Mouse (Mus musculus): ENCODE results near the gene Brip1. TPM values are rescaled to one million over a fixed set of nuclear protein-coding genes. Genes with fewer than 3 reads are reported as not detected.

Gene Brip1
- polyA plus RNA-seq, 1 experiment from 2014 or later: 7.7 TPM

DNA sequence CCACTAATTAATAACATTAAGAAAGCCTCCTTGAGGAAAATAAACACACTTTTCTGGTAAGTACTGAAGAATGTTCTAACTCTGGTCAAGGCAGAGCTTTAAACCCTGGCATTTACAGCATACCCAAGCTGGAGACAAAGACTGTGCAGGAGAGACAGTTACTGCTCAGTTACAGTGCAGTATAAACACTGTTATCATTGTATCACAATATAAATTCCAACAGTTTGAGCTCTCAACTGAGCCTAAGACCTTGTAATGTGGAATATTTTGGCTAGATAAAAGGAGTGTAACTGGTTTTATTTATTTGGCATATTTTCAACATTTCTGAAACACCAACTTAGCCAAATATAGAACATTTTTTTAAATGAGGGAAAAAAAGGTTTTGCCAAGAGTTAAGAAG, 112.2 kb downstream of the Brip1 start:
- Histone ChIP-seq H3K4me3 (ENCODE audit: low read depth, low read length) (no peak overlapping the region), H3K4me1 (ENCODE audit: control insufficient read depth, insufficient read depth, low read length) (no peaks in the 10 kb centered on the region), H3K27ac (replicated peaks; ENCODE audit: low read depth, low read length) (no peak overlapping the region), H3K9ac (ENCODE audit: low read depth, low read length) (no peak overlapping the region), H3K9me3 (ENCODE audit: control insufficient read depth, low read length) (no peaks in the 10 kb centered on the region), H3K4me2 (ENCODE audit: low read depth, low read length) (no peak overlapping the region), H3K27me3 (replicated peaks; ENCODE audit: control insufficient read depth, insufficient read depth, low read length) (no peaks in the 10 kb centered on the region), H3K36me3 (ENCODE audit: control insufficient read depth, insufficient read depth, low read length) (no peaks in the 10 kb centered on the region)
- no peak for ATAC-seq (ENCODE audit: low read depth)
- DNase-seq (ENCODE audit: low spot score): peak; percentile 3

DNA sequence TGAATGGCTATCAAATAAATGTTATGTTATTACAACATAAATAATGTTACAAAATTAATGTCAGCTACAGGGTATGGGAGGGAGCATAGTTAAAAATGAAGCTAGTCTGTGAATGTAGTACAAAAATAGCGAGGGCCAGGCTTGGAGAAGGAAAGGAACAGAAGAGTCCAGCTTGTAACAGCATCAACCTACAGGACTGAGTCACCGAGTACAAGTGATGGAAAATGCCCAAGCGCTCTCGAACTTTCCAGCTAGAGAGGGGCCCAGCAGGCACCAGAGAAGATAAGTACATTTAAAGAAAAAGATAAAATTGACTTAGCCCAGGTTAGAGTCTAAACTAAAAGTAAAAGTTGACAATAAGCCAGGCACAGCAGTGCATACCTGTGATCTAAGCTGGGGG, 116.5 kb downstream of the Brip1 start:
- Histone ChIP-seq H3K4me3 (ENCODE audit: low read depth, low read length) (no peak overlapping the region), H3K4me2 (ENCODE audit: low read depth, low read length) (no peak overlapping the region), H3K36me3 (ENCODE audit: control insufficient read depth, insufficient read depth, low read length) (no peaks in the 10 kb centered on the region), H3K4me1 (ENCODE audit: control insufficient read depth, insufficient read depth, low read length) (no peaks in the 10 kb centered on the region), H3K9me3 (ENCODE audit: control insufficient read depth, low read length) (no peaks in the 10 kb centered on the region), H3K27me3 (replicated peaks; ENCODE audit: control insufficient read depth, insufficient read depth, low read length) (no peaks in the 10 kb centered on the region), H3K9ac (ENCODE audit: low read depth, low read length) (no peak overlapping the region), H3K27ac (replicated peaks; ENCODE audit: low read depth, low read length) (no peak overlapping the region)
- WGBS: 84% methylated on average over 4 of the region's 4 CpGs
- DNase-seq (ENCODE audit: low spot score) (no peak), ATAC-seq (ENCODE audit: low read depth) (no peak)

DNA sequence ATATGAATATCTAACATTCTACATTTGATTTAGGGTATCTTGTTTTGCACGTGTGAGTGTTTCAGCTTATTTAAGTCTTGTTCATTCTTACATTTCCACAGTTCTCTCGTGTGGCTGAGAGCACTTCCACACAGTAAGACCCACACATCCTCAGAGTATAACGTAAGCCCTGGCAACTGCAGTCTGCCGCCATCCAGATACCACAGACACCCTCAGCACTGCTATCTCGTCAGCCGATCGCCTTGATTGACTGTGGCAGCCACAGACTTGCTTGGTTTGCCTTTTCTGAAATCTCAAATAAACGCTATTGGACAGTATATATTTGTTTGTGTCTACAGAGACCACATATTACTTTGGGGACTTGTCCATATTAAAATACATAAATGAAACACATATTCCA, 123.0 kb downstream of the Brip1 start:
- DNase-seq (ENCODE audit: low spot score) (no peak), ATAC-seq (ENCODE audit: low read depth) (no peak)
- WGBS: 84% methylated on average over 8 of the region's 8 CpGs
- H3K9ac ChIP-seq (ENCODE audit: low read depth, low read length): no peak overlapping the region
- H3K36me3 ChIP-seq (ENCODE audit: control insufficient read depth, insufficient read depth, low read length): 0 out of 2 replicates have a peak, but pooled peaks cover 7% of the 10 kb centered on the region
- no peaks in the 10 kb centered on the region for H3K9me3 ChIP-seq (ENCODE audit: control insufficient read depth, low read length)
- no peak overlapping the region for H3K4me3 ChIP-seq (ENCODE audit: low read depth, low read length)
- no peaks in the 10 kb centered on the region for H3K27me3 ChIP-seq (replicated peaks; ENCODE audit: control insufficient read depth, insufficient read depth, low read length)
- no peaks in the 10 kb centered on the region for H3K4me1 ChIP-seq (ENCODE audit: control insufficient read depth, insufficient read depth, low read length)
- H3K4me2 ChIP-seq (ENCODE audit: low read depth, low read length): no peak overlapping the region
- no peak overlapping the region for H3K27ac ChIP-seq (replicated peaks; ENCODE audit: low read depth, low read length)

GRCm38 (mm10) chr11:86076966-86077365, 124.0 kb downstream of the Brip1 start:
- H3K4me3 ChIP-seq (ENCODE audit: low read depth, low read length): no peak overlapping the region
- 87% methylated on average over 7 of the region's 7 CpGs for WGBS
- no peak for ATAC-seq (ENCODE audit: low read depth)
- H3K9me3 ChIP-seq (ENCODE audit: control insufficient read depth, low read length): no peaks in the 10 kb centered on the region
- H3K27ac ChIP-seq (replicated peaks; ENCODE audit: low read depth, low read length): no peak overlapping the region
- H3K36me3 ChIP-seq (ENCODE audit: control insufficient read depth, insufficient read depth, low read length): 0 out of 2 replicates have a peak, but pooled peaks cover 7% of the 10 kb centered on the region
- no peak overlapping the region for H3K9ac ChIP-seq (ENCODE audit: low read depth, low read length)
- DNase-seq (ENCODE audit: low spot score): no peak
- H3K4me1 ChIP-seq (ENCODE audit: control insufficient read depth, insufficient read depth, low read length): no peaks in the 10 kb centered on the region
- no peak overlapping the region for H3K4me2 ChIP-seq (ENCODE audit: low read depth, low read length)
- H3K27me3 ChIP-seq (replicated peaks; ENCODE audit: control insufficient read depth, insufficient read depth, low read length): no peaks in the 10 kb centered on the region

DNA sequence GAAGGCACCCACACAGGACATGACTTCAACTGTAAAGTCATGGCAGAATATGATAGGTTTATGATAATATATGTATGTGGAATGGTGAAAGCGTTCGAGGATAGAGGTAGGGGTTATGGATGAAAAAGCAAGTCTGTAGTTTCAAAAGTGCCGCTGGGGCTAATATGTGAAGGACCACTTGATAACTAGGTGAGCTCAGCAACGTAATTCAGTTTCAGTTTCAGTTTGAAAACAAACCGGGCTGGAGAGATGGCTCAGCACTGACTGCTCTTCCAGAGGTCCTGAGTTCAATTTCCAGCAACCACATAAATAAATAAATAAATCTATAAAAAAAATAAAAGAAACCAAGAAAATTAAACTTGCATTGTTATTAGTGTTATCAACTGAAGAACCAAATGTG, 124.6 kb downstream of the Brip1 start:
- Histone ChIP-seq H3K4me3 (ENCODE audit: low read depth, low read length) (no peak overlapping the region), H3K9ac (ENCODE audit: low read depth, low read length) (no peak overlapping the region), H3K27ac (replicated peaks; ENCODE audit: low read depth, low read length) (no peak overlapping the region), H3K4me2 (ENCODE audit: low read depth, low read length) (no peak overlapping the region), H3K4me1 (ENCODE audit: control insufficient read depth, insufficient read depth, low read length) (no peaks in the 10 kb centered on the region), H3K36me3 (ENCODE audit: control insufficient read depth, insufficient read depth, low read length) (0 out of 2 replicates have a peak, but pooled peaks cover 7% of the 10 kb centered on the region), H3K27me3 (replicated peaks; ENCODE audit: control insufficient read depth, insufficient read depth, low read length) (no peaks in the 10 kb centered on the region), H3K9me3 (ENCODE audit: control insufficient read depth, low read length) (no peaks in the 10 kb centered on the region)
- ATAC-seq (ENCODE audit: low read depth) (no peak), DNase-seq (ENCODE audit: low spot score) (no peak)
- 95% methylated on average over 5 of the region's 5 CpGs for WGBS

DNA sequence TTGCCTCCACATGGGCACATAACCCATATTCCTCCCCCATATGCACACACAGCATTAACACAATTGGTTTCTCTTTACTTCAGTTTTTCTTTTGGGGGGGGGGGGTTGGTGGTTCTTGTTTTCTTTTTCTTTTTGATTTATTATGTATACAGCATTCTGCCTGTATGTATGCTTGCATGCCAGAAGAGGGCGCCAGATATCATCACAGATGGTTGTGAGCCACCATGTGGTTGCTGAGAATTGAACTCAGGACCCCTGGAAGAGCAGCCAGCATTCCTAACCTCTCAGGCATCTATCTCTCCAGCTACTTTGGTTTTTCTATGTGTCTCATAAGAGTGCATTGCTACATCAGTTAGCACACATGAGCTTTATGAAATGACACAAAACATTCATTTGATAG, 125.6 kb downstream of the Brip1 start:
- no peak overlapping the region for H3K9ac ChIP-seq (ENCODE audit: low read depth, low read length)
- no peak overlapping the region for H3K4me2 ChIP-seq (ENCODE audit: low read depth, low read length)
- no peaks in the 10 kb centered on the region for H3K27me3 ChIP-seq (replicated peaks; ENCODE audit: control insufficient read depth, insufficient read depth, low read length)
- no peak for DNase-seq (ENCODE audit: low spot score)
- no peaks in the 10 kb centered on the region for H3K9me3 ChIP-seq (ENCODE audit: control insufficient read depth, low read length)
- no peak for ATAC-seq (ENCODE audit: low read depth)
- H3K27ac ChIP-seq (replicated peaks; ENCODE audit: low read depth, low read length): no peak overlapping the region
- no peaks in the 10 kb centered on the region for H3K4me1 ChIP-seq (ENCODE audit: control insufficient read depth, insufficient read depth, low read length)
- H3K4me3 ChIP-seq (ENCODE audit: low read depth, low read length): no peak overlapping the region
- 77% methylated on average over 1 of the region's 1 CpGs for WGBS
- H3K36me3 ChIP-seq (ENCODE audit: control insufficient read depth, insufficient read depth, low read length): 0 out of 2 replicates have a peak, but pooled peaks cover 7% of the 10 kb centered on the region

DNA sequence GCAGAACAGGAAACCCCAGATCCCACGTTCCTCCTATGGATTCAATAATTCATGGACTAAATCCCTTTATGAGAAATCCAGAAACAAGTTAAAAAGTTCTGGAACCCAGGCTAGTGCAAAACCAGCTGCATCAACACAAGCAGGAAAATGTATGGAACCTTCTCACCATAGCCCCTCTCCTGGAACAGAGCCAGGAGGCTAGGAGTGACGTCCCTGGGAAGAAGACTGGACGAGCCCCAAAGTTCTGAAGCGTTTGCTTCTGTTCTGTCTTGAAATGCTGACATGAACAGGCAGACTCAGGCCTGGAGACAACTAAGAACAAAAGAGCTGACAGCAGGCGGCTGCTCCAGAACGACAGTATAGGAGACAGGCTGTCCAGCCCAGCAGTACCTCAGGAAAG, 132.3 kb downstream of the Brip1 start:
- Histone ChIP-seq H3K4me1 (ENCODE audit: control insufficient read depth, insufficient read depth, low read length) (no peaks in the 10 kb centered on the region), H3K27ac (replicated peaks; ENCODE audit: low read depth, low read length) (no peak overlapping the region), H3K4me2 (ENCODE audit: low read depth, low read length) (no peak overlapping the region), H3K27me3 (replicated peaks; ENCODE audit: control insufficient read depth, insufficient read depth, low read length) (no peaks in the 10 kb centered on the region), H3K9ac (ENCODE audit: low read depth, low read length) (no peak overlapping the region), H3K4me3 (ENCODE audit: low read depth, low read length) (no peak overlapping the region), H3K9me3 (ENCODE audit: control insufficient read depth, low read length) (no peaks in the 10 kb centered on the region), H3K36me3 (ENCODE audit: control insufficient read depth, insufficient read depth, low read length) (0 out of 2 replicates have a peak, but pooled peaks cover 7% of the 10 kb centered on the region)
- ATAC-seq (ENCODE audit: low read depth) (no peak), DNase-seq (ENCODE audit: low spot score) (peak; percentile 13)
- WGBS: 62% methylated on average over 6 of the region's 6 CpGs

GRCm38 (mm10) chr11:86067154-86067553, 133.8 kb downstream of the Brip1 start:
- DNase-seq (ENCODE audit: low spot score): peak; percentile 77
- H3K4me1 ChIP-seq (ENCODE audit: control insufficient read depth, insufficient read depth, low read length): no peaks in the 10 kb centered on the region
- 0 out of 2 replicates have a peak, but pooled peaks cover 7% of the 10 kb centered on the region for H3K36me3 ChIP-seq (ENCODE audit: control insufficient read depth, insufficient read depth, low read length)
- WGBS: 58% methylated on average over 8 of the region's 8 CpGs
- no peak overlapping the region for H3K4me2 ChIP-seq (ENCODE audit: low read depth, low read length)
- no peak overlapping the region for H3K4me3 ChIP-seq (ENCODE audit: low read depth, low read length)
- no peak overlapping the region for H3K9ac ChIP-seq (ENCODE audit: low read depth, low read length)
- H3K27ac ChIP-seq (replicated peaks; ENCODE audit: low read depth, low read length): no peak overlapping the region
- ATAC-seq (ENCODE audit: low read depth): no peak
- no peaks in the 10 kb centered on the region for H3K27me3 ChIP-seq (replicated peaks; ENCODE audit: control insufficient read depth, insufficient read depth, low read length)
- no peaks in the 10 kb centered on the region for H3K9me3 ChIP-seq (ENCODE audit: control insufficient read depth, low read length)

GRCm38 (mm10) chr11:86064881-86065280, 136.1 kb downstream of the Brip1 start:
- no peak overlapping the region for H3K4me2 ChIP-seq (ENCODE audit: low read depth, low read length)
- 86% methylated on average over 5 of the region's 5 CpGs for WGBS
- no peak overlapping the region for H3K9ac ChIP-seq (ENCODE audit: low read depth, low read length)
- H3K4me3 ChIP-seq (ENCODE audit: low read depth, low read length): no peak overlapping the region
- no peak overlapping the region for H3K27ac ChIP-seq (replicated peaks; ENCODE audit: low read depth, low read length)
- H3K9me3 ChIP-seq (ENCODE audit: control insufficient read depth, low read length): no peaks in the 10 kb centered on the region
- ATAC-seq (ENCODE audit: low read depth) (no peak), DNase-seq (ENCODE audit: low spot score) (no peak)
- H3K4me1 ChIP-seq (ENCODE audit: control insufficient read depth, insufficient read depth, low read length): no peaks in the 10 kb centered on the region
- no peaks in the 10 kb centered on the region for H3K27me3 ChIP-seq (replicated peaks; ENCODE audit: control insufficient read depth, insufficient read depth, low read length)
- H3K36me3 ChIP-seq (ENCODE audit: control insufficient read depth, insufficient read depth, low read length): peaks cover 9% of the 10 kb centered on the region; the same call in 1 of the 2 replicates

Measured in embryonic facial prominence, embryonic 14.5 days (tissue).